Mouse (Mus musculus): Measurements from ENCODE around the gene Aldh16a1.

DNA sequence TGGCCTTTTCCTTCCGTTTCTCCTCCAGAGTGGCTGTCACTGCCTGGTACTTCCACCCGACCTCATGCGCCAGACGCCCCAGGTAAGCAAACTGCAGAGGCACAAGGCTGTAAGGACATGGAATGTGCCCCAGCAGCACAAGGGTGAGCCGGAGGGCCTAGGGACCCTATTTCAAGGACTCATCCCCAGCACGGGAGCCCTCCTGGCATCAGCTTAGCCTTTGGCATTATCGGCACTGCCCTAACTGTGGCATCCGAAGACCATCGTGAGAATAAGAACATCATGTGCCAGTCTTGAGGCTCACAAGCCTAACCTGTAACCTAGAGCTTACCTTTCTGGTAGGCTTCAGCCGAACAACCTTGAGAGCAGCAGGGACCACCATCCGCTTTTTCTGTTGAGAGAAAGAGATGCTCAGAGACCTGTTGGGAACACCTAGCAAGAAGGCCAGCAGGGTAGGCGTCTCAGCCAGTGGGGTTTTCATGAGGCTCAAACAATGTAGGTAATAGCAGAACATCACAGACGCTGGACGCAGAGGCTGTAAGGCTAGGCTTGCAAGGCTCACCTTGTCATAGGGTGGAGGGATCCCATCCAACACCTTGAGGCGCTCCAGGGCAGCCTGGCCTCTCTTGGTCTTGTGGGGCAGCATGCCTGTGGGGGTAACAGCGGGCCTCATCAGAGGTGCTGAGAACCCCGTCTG, 28.1 kb downstream of the Aldh16a1 start:
- no peak for TF ChIP-seq CTCF (IDR thresholded peaks at IDR 0.05; ENCODE audit: low read depth, low read length)
- TF ChIP-seq GATA1 (IDR thresholded peaks at IDR 0.05; ENCODE audit: borderline replicate concordance, low read length) = no peak
- no peak for TF ChIP-seq POLR2AphosphoS5 (IDR thresholded peaks at IDR 0.05; ENCODE audit: insufficient replicate concordance, low read depth, low read length)
